Mouse (Mus musculus) liver, postnatal 0 days (tissue): ENCODE results near the gene Camsap2. TPM values are rescaled to one million over a fixed set of nuclear protein-coding genes. Genes with fewer than 3 reads are reported as not detected.

ENCODE experiments used
- ATAC-seq: fragments of 200-750 bp; cut with Nextera tagmentation; 2 replicates; pipeline ENCODE4 v1.8.0; 2017; ENCODE audit warnings: mild to moderate bottlenecking, moderate library complexity
- DNase-seq: peaks from one replicate; pipeline ENCODE4 v3.0.0-alpha.2; 2016
- H3K27ac ChIP-seq: fragments of 300-500 bp; sonication (generic); 2 replicates; pipeline ENCODE4 v1.5.1; 2014; ENCODE audit warnings: antibody characterized with exemption, moderate library complexity, mild to moderate bottlenecking, low read depth
- H3K27me3 ChIP-seq: fragments of 300-500 bp; sonication (generic); 2 replicates; pipeline ENCODE4 v1.6.1; 2014; ENCODE audit warnings: low read length, control low read depth, mixed read lengths; ENCODE audit not compliant: insufficient read depth
- H3K36me3 ChIP-seq: fragments of 300-500 bp; sonication (generic); replicated peaks from 2 replicates; pipeline ENCODE4 v1.6.1; 2014; ENCODE audit warnings: mild to moderate bottlenecking, control low read depth, low read length, moderate library complexity, mixed read lengths; ENCODE audit not compliant: insufficient read depth
- H3K4me1 ChIP-seq: fragments of 300-500 bp; sonication (generic); 2 replicates; pipeline ENCODE4 v1.6.1; 2014; ENCODE audit warnings: antibody characterized with exemption, mild to moderate bottlenecking, control low read depth; ENCODE audit not compliant: insufficient read depth
- H3K4me2 ChIP-seq: fragments of 300-500 bp; sonication (generic); 2 replicates; pipeline ENCODE4 v1.6.1; 2014; ENCODE audit warnings: low read depth, mild to moderate bottlenecking, low read length, moderate library complexity, mixed read lengths
- H3K4me3 ChIP-seq: fragments of 300-500 bp; sonication (generic); 2 replicates; pipeline ENCODE4 v1.5.1; 2014; ENCODE audit warnings: low read depth, low read length
- H3K9ac ChIP-seq: fragments of 300-500 bp; sonication (generic); replicated peaks from 2 replicates; pipeline ENCODE4 v1.6.1; 2014; ENCODE audit warnings: mild to moderate bottlenecking, moderate library complexity
- H3K9me3 ChIP-seq: fragments of 300-500 bp; sonication (generic); 2 replicates; pipeline ENCODE4 v1.6.1; 2016; ENCODE audit warnings: mild to moderate bottlenecking, control low read depth, low read length, mixed read lengths
- CTCF ChIP-seq: sonication (generic); IDR thresholded peaks from 2 replicates; pipeline ENCODE4 v1.5.1; 2016; ENCODE audit warnings: antibody characterized with exemption, low read depth
- EP300 ChIP-seq: IDR thresholded peaks from 2 replicates; pipeline ENCODE4 v1.6.1; 2016; ENCODE audit warnings: antibody characterized with exemption, low read depth, mild to moderate bottlenecking
- WGBS: fragments of 180-500 bp; shearing (Covaris S2); extraction: QIAGEN DNeasy Blood & Tissue Kit; methylation state at CpG from one replicate; pipeline ENCODE4 v1.1.7; 2014; ENCODE audit not compliant: insufficient replicate concordance; 5-methylcytosine and 5-hydroxymethylcytosine counted together
- polyA plus RNA-seq: library from polyadenylated mRNA; unstranded; fragments of >200 nt; fragmentation: Nextera tagmentation; extraction: Ambion mirVana; gene quantifications from 2 replicates; pipeline ENCODE4 v1.2.1, GENCODE M21; 2015

Camsap2 gene
- polyA plus RNA-seq, 1 experiment from 2014 or later = 3.4 TPM

DNA sequence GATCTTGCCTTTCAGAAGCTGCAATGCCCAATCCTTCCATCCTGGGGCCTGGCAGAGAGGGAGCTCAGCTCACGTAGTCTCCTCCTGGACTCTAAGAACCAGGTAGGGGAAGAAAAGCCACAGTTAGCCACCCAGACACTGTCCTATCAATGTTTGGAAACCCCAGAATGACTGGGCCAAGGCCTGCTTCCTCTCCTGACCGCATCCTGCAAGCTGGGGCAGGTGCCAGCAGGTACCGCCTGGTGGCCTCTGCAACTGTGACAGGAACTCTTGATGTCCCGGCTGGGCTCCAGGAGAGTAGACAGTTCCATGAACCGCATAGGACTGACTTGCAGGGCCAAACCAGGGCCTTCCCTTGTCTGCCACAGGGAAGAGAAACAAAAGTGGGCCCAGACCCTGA is 98.5 kb downstream of the Camsap2 start:
- Histone ChIP-seq H3K4me2 (no peak overlapping the region), H3K4me1 (no peaks in the 10 kb centered on the region), H3K36me3 (no peaks in the 10 kb centered on the region), H3K4me3 (no peak overlapping the region), H3K9ac (no peak overlapping the region), H3K27ac (no peak overlapping the region), H3K9me3 (no peaks in the 10 kb centered on the region), H3K27me3 (no peaks in the 10 kb centered on the region)
- DNase-seq (no peak), ATAC-seq (no peak)
- TF ChIP-seq CTCF (no peak), EP300 (no peak)
- WGBS = 72% methylated on average over 5 of the region's 5 CpGs

GRCm38 (mm10) chr1:136244469-136244868 is 101.4 kb downstream of the Camsap2 start:
- Histone ChIP-seq H3K27ac (no peak overlapping the region), H3K36me3 (no peaks in the 10 kb centered on the region), H3K4me1 (no peaks in the 10 kb centered on the region), H3K9me3 (no peaks in the 10 kb centered on the region), H3K4me3 (no peak overlapping the region), H3K27me3 (no peaks in the 10 kb centered on the region), H3K9ac (no peak overlapping the region), H3K4me2 (no peak overlapping the region)
- no peak for ATAC-seq
- no peak for DNase-seq
- WGBS = 71% methylated on average over 4 of the region's 5 CpGs
- TF ChIP-seq EP300 (no peak), CTCF (no peak)

DNA sequence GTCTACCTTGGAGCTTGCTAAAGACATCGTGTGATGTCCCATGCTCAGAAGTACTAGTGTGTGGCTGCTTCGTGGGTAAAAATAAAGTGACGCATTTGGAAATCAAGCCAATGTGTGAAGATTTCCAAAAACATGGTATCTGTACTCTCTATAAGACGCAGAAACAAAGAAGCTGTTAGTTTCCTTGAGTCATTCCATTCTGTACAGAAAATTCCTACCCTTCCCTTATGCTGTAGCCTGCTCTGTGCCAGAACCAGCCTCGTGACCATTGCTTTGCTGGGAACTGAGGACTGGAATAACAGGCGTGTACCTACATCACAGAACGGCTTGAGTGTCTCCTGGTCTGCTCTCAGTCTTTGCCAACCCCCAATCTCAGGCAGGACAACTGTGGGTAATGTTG is 104.1 kb downstream of the Camsap2 start:
- no peak overlapping the region for H3K4me2 ChIP-seq
- no peak for DNase-seq
- no peak for ATAC-seq
- no peaks in the 10 kb centered on the region for H3K36me3 ChIP-seq
- no peak overlapping the region for H3K4me3 ChIP-seq
- H3K9ac ChIP-seq = no peak overlapping the region
- no peaks in the 10 kb centered on the region for H3K27me3 ChIP-seq
- no peaks in the 10 kb centered on the region for H3K4me1 ChIP-seq
- no peak overlapping the region for H3K27ac ChIP-seq
- TF ChIP-seq EP300 = no peak
- TF ChIP-seq CTCF = no peak
- WGBS = 83% methylated on average over 7 of the region's 7 CpGs
- no peaks in the 10 kb centered on the region for H3K9me3 ChIP-seq

DNA sequence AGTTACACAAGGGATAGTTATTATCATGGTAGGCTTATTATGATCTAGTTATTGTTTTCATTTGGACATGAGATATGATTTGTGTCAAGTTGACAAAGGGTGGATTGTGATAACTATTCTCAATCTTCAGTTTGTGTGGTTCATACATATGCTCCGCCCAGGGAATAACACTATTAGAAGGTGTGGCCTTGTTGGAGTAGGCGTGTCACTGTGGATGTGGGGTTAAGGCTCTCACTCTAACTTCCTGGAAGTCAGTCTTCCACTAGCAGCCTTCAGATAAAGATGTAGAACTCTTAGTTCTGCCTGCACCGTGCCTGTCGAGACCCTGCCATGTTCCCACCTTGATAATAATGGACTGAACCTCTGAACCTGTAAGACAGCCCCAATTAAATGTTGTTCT is 107.4 kb downstream of the Camsap2 start:
- H3K4me3 ChIP-seq = no peak overlapping the region
- 66% methylated on average over 4 of the region's 4 CpGs for WGBS
- H3K4me2 ChIP-seq = no peak overlapping the region
- H3K27me3 ChIP-seq = peaks cover 12% of the 10 kb centered on the region
- H3K9ac ChIP-seq = no peak overlapping the region
- TF ChIP-seq EP300 = no peak
- no peak for TF ChIP-seq CTCF
- no peaks in the 10 kb centered on the region for H3K36me3 ChIP-seq
- H3K27ac ChIP-seq = no peak overlapping the region
- H3K9me3 ChIP-seq = no peaks in the 10 kb centered on the region
- DNase-seq = no peak
- H3K4me1 ChIP-seq = peaks cover 8% of the 10 kb centered on the region
- no peak for ATAC-seq

DNA sequence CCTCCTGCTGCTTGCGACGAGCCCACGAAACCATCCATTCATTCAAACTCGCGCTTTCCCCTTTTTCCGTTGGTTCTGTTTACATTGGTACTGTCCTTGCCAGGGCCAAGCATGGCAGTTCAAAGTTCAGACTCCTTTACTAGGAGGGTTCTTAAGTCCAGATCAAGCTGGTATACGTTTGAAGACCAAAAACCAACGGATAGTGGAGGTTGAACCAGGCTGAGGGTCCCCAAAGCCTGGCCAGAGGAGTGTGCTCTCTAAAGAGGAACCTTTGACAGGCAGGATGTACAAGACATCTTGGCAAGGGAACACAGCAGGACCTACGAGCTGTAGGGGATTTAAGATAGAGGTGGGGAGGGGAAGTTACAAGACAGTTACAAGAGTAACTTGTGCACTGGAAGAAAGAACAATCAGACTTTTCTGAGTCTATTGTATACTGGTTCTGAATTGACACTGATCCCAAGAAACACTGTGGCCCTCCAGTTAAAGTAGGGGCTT is 111.3 kb downstream of the Camsap2 start:
- Histone ChIP-seq H3K36me3 (no peaks in the 10 kb centered on the region), H3K27ac (no peak overlapping the region), H3K27me3 (peaks cover 30% of the 10 kb centered on the region), H3K9ac (0 out of 2 replicates have a peak overlapping the region, but pooled peaks have one; percentile 30), H3K9me3 (no peaks in the 10 kb centered on the region), H3K4me1 (peaks cover 8% of the 10 kb centered on the region), H3K4me3 (peak overlapping the region; percentile 57), H3K4me2 (peak overlapping the region; percentile 87)
- 3% methylated on average over 9 of the region's 9 CpGs for WGBS
- peak; percentile 48; the same call in 1 of the 2 replicates for TF ChIP-seq CTCF
- TF ChIP-seq EP300 = no peak
- ATAC-seq (no peak), DNase-seq (no peak)

DNA sequence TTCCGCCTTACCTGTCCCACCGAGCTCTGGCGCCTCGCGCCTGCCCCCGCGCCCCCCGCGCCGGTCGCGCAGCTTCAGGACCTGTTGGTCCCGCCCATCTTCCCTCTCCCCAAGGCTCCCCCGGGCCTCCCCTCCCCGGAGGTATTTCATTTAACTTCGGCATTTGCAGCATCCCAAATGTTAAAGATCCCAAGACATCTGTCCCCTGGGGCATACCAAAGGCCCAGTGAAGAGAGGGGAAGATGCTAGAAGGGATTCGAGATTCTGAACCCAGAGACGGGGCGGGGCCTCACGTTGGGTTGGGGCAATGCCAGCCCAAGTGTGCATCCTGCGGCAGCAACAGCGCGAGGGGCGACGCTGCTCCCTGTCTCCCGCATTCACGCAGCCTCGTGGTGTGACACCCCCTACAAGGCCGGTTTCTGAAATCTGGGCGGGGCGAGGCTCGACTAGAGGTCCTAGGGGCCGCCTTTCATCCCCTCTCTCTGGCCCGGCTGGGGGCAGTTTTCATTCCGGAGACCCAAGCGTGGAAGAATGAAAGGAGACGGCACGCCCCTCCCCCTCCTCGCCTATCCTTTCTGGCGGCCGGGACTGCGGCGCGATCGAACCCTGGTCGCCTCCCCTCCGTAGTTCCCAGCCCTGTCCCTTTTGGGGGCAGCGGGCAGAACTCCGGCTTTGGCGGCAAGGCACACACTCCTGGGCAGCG is 111.9 kb downstream of the Camsap2 start, which contains the start of gene Inava:
TSS of gene Inava (minus strand) at position 373 of the 703 bp plus-strand sequence.
- TF ChIP-seq EP300 (no peak), CTCF (no peak; the same call in 1 of the 2 replicates)
- H3K36me3 ChIP-seq = no peaks in the 10 kb centered on the region
- DNase-seq = peak; percentile 38
- H3K9ac ChIP-seq = 0 out of 2 replicates have a peak within 1 kb of the TSS, but pooled peaks have one; percentile 30
- ATAC-seq = peak; percentile 47
- peaks cover 30% of the 10 kb centered on the region for H3K27me3 ChIP-seq
- peak within 1 kb of the TSS; percentile 87 for H3K4me2 ChIP-seq
- H3K4me3 ChIP-seq = peak within 1 kb of the TSS; percentile 57
- H3K9me3 ChIP-seq = no peaks in the 10 kb centered on the region
- H3K27ac ChIP-seq = no peak within 1 kb of the TSS
- WGBS = 3% methylated on average over 41 of the region's 51 CpGs
- peaks cover 13% of the 10 kb centered on the region for H3K4me1 ChIP-seq
